Mouse (Mus musculus): ENCODE data around the gene Sostdc1. TPM values are rescaled to one million over a fixed set of nuclear protein-coding genes. Genes with fewer than 3 reads are reported as not detected.

Sostdc1 gene
- 2.6 and 2.7 TPM in 2 replicates for polyA plus RNA-seq (2012; rRNA removed)

GRCm38 (mm10) chr12:36313916-36314315 lies at the start of gene Sostdc1:
Gene Sostdc1, plus strand, starts transcription at chr12:36314139.

Other genes starting within 250 kb of the Sostdc1 start
- gene Ankmy2, start 157.0 kb upstream of the Sostdc1 start, polyA plus RNA-seq (2012; rRNA removed), result 2.0 and 2.7 TPM in 2 replicates
- 2.5 and 3.2 TPM in 2 replicates for gene Bzw2, start 156.1 kb upstream of the Sostdc1 start, polyA plus RNA-seq (2012; rRNA removed)
- gene Lrrc72, start 60.7 kb upstream of the Sostdc1 start, polyA plus RNA-seq (2012; rRNA removed), result not detected in 2 replicates
- 0.24 and 0.32 TPM in 2 replicates for gene Ispd, start 67.3 kb downstream of the Sostdc1 start, polyA plus RNA-seq (2012; rRNA removed)
- 0.97 and 1.7 TPM in 2 replicates for gene D630036H23Rik, start 68.0 kb downstream of the Sostdc1 start, polyA plus RNA-seq (2012; rRNA removed)